Comparison of ENCODE assay signal across 18 mouse cellular contexts in genomic region chr7:112159835-112160234, GRCm38 (mm10). TPM values are rescaled to one million over a fixed set of nuclear protein-coding genes. Genes with fewer than 3 reads are reported as not detected.
A peak's percentile ranks its signal among the peaks of the same experiment; 100 is the strongest.
DNase-seq lines count a peak whose midpoint lies in the region; ATAC-seq and TF ChIP-seq lines count a peak whose summit lies in the region.
"Had no signal": no experiment of that assay in that cellular context is flagged by ENCODE, and none has a peak within 500 bp of the region (broad histone marks: within the 10 kb centered on the region; RNA-seq: fewer than 3 reads in every experiment).

No protein-coding gene starts in this region.

- peak; percentile 31 for DNase-seq in hindbrain, embryonic 10.5 days (ENCODE audit: low spot score)
- DNase-seq in lung, embryonic 14.5 days: peak; percentile 27
- no peak for DNase-seq in lung, postnatal 25 days (ENCODE audit: low spot score)
- peak; percentile 53 for DNase-seq in ZHBTc4 (ENCODE audit: low read depth, low spot score)
- peak; percentile 66 for DNase-seq in retina, embryonic 14.5 days (ENCODE audit: low spot score)
- no peak for DNase-seq in left cerebral cortex, adult 2 months (ENCODE audit: extremely low spot score in 1 of 2, low spot score in 2 of 2)
- no peak for DNase-seq in thymus, postnatal 36 days
- DNase-seq: adrenal gland, postnatal 10 days; cerebellum, adult 18-20 months; kidney, adult 18-20 months; kidney, postnatal 25 days; right cerebral cortex, postnatal 25 days had no signal

- no peak overlapping the region for H3K4me3 ChIP-seq in hindbrain, embryonic 10.5 days
- H3K4me3 ChIP-seq in hindbrain, embryonic 16.5 days (ENCODE audit: low read length): no peak overlapping the region
- no peak overlapping the region for H3K4me3 ChIP-seq in lung, embryonic 14.5 days (ENCODE audit: low read depth, low read length)
- no peak overlapping the region for H3K4me3 ChIP-seq in left cerebral cortex, adult 2 months

- peaks cover 44% of the 10 kb centered on the region for H3K27me3 ChIP-seq in hindbrain, embryonic 10.5 days (ENCODE audit: insufficient read depth, poor library complexity, severe bottlenecking)
- peaks cover 4% of the 10 kb centered on the region; the same call in 1 of the 2 replicates for H3K27me3 ChIP-seq in hindbrain, embryonic 16.5 days (replicated peaks; ENCODE audit: control insufficient read depth, insufficient read depth, low read length)
- H3K27me3 ChIP-seq in lung, embryonic 14.5 days (ENCODE audit: insufficient read depth, low read length): no peaks in the 10 kb centered on the region

- H3K4me2 ChIP-seq in hindbrain, embryonic 16.5 days (ENCODE audit: low read length): no peak overlapping the region
- no peak overlapping the region for H3K4me2 ChIP-seq in lung, embryonic 14.5 days

- no peaks in the 10 kb centered on the region for H3K36me3 ChIP-seq in hindbrain, embryonic 10.5 days
- no peaks in the 10 kb centered on the region for H3K36me3 ChIP-seq in hindbrain, embryonic 16.5 days (ENCODE audit: control insufficient read depth, insufficient read depth, low read length)
- H3K36me3 ChIP-seq in lung, embryonic 14.5 days (ENCODE audit: insufficient read depth): no peaks in the 10 kb centered on the region
- H3K36me3 ChIP-seq: heart, embryonic 13.5 days; neural tube, embryonic 13.5 days had no signal

- no peak overlapping the region for H3K9ac ChIP-seq in hindbrain, embryonic 16.5 days (ENCODE audit: low read depth, low read length)
- H3K9ac ChIP-seq in lung, embryonic 14.5 days: no peak overlapping the region
- H3K9ac ChIP-seq: heart, embryonic 13.5 days had no signal

- no peak for ATAC-seq in hindbrain, embryonic 16.5 days
- ATAC-seq in lung, embryonic 14.5 days (ENCODE audit: insufficient read depth): no peak

- peaks cover 28% of the 10 kb centered on the region for H3K4me1 ChIP-seq in hindbrain, embryonic 10.5 days (replicated peaks)
- H3K4me1 ChIP-seq in hindbrain, embryonic 16.5 days (ENCODE audit: control insufficient read depth, insufficient read depth, low read depth, low read length): peaks cover 12% of the 10 kb centered on the region
- peaks cover 1% of the 10 kb centered on the region; the same call in 1 of the 2 replicates for H3K4me1 ChIP-seq in lung, embryonic 14.5 days (ENCODE audit: insufficient read depth)

- no peaks in the 10 kb centered on the region for H3K9me3 ChIP-seq in hindbrain, embryonic 10.5 days
- no peaks in the 10 kb centered on the region for H3K9me3 ChIP-seq in hindbrain, embryonic 16.5 days (ENCODE audit: control insufficient read depth, low read length)
- H3K9me3 ChIP-seq in lung, embryonic 14.5 days (ENCODE audit: low read depth, low read length): no peaks in the 10 kb centered on the region
- H3K9me3 ChIP-seq: heart, embryonic 13.5 days; neural tube, embryonic 13.5 days had no signal

- intact Hi-C loops in left cerebral cortex, adult 2 months (cut with DNase I): no loop called here

- H3K27ac ChIP-seq in hindbrain, embryonic 10.5 days: no peak overlapping the region
- no peak overlapping the region for H3K27ac ChIP-seq in hindbrain, embryonic 16.5 days (ENCODE audit: low read depth, low read length)
- no peak overlapping the region for H3K27ac ChIP-seq in lung, embryonic 14.5 days (ENCODE audit: low read depth)
- no peak overlapping the region for H3K27ac ChIP-seq in left cerebral cortex, adult 2 months
- H3K27ac ChIP-seq: heart, embryonic 13.5 days; neural tube, embryonic 13.5 days had no signal

- 26% methylated on average over 6 of the region's 6 CpGs for WGBS in hindbrain, embryonic 10.5 days
- 31% methylated on average over 5 of the region's 6 CpGs for WGBS in hindbrain, embryonic 16.5 days
- 36% methylated on average over 5 of the region's 6 CpGs for WGBS in lung, embryonic 14.5 days

- TF ChIP-seq CTCF in lung, embryonic 14.5 days (IDR thresholded peaks at IDR 0.05; ENCODE audit: low read depth): peak; percentile 55
- TF ChIP-seq CTCF in left cerebral cortex, adult 2 months (IDR thresholded peaks at IDR 0.05): no peak; the same call in 1 of the 2 replicates

RNA-seq across cellular contexts. Expression of gene Dkk3, which starts 1.0 kb away (rescaled TPM):
- polyA plus RNA-seq in hindbrain, embryonic 10.5 days (2016; fragmentation: Nextera tagmentation; extraction: Ambion mirVana): 7.3 and 9.0 TPM in 2 replicates
- polyA plus RNA-seq in hindbrain, embryonic 16.5 days (2015; fragmentation: Nextera tagmentation; extraction: Ambion mirVana): 38.5 and 39.8 TPM in 2 replicates
- polyA plus RNA-seq in lung, embryonic 14.5 days (2014; fragmentation: Nextera tagmentation; extraction: Ambion mirVana): 25.1 and 28.1 TPM in 2 replicates
- total RNA-seq in left cerebral cortex, adult 2 months (2021): 100 to 1,000 TPM; 164 to 198 TPM
- total RNA-seq: granulocyte monocyte progenitor cell, adult 5-6 weeks; hematopoietic stem cell, adult 5-6 weeks; megakaryocyte-erythroid progenitor cell, adult 5-6 weeks had no signal

Comparison
In these comparisons a context has a peak if more than half of its experiments do, and no peak if none do; other contexts are left out.
1. DNase-seq: peak in hindbrain, embryonic 10.5 days (single experiment), lung, embryonic 14.5 days (single experiment), ZHBTc4 (single experiment) and retina, embryonic 14.5 days (single experiment); none in lung, postnatal 25 days (single experiment), left cerebral cortex, adult 2 months (0 of 2) and thymus, postnatal 36 days (0 of 2).